Mouse (Mus musculus) G1E (cell line): ENCODE data around the gene Paxx. TPM values are rescaled to one million over a fixed set of nuclear protein-coding genes. Genes with fewer than 3 reads are reported as not detected.

Source experiments
- ATAC-seq: 2 replicates; pipeline ENCODE4 v1.8.0; 2016; ENCODE audit warnings: mild to moderate bottlenecking; ENCODE audit not compliant: insufficient number of reproducible peaks, poor library complexity, low FRiP score, severe bottlenecking; ENCODE audit errors: extremely low read depth
- DNase-seq: peaks from one replicate; pipeline ENCODE4 v3.0.0; 2012; ENCODE audit warnings: low spot score
- H3K27me3 ChIP-seq: 2 replicates; pipeline ENCODE4 v1.6.1; 2012; ENCODE audit warnings: mild to moderate bottlenecking, low read length, inconsistent platforms; ENCODE audit not compliant: insufficient read depth
- H3K36me3 ChIP-seq: replicated peaks from 2 replicates; pipeline ENCODE3; 2012; ENCODE audit warnings: mild to moderate bottlenecking, inconsistent platforms
- H3K4me1 ChIP-seq: 2 replicates; pipeline ENCODE4 v1.6.1; 2012; ENCODE audit warnings: low read depth, low read length, inconsistent platforms, mixed read lengths; ENCODE audit not compliant: insufficient read depth
- H3K4me3 ChIP-seq: 2 replicates; pipeline ENCODE4 v1.5.1; 2012; ENCODE audit warnings: low read depth, mild to moderate bottlenecking, inconsistent platforms, low read length, moderate library complexity, mixed read lengths
- H3K9me3 ChIP-seq: replicated peaks from 2 replicates; pipeline ENCODE4 v1.6.1; 2012; ENCODE audit warnings: inconsistent platforms
- CTCF ChIP-seq: IDR thresholded peaks from 2 replicates; pipeline ENCODE4 v1.5.1; 2012; ENCODE audit warnings: low read depth, low read length, inconsistent platforms, mixed read lengths
- GATA1 ChIP-seq: IDR thresholded peaks from 2 replicates; pipeline ENCODE4 v1.6.1; 2012; ENCODE audit warnings: borderline replicate concordance, low read length, inconsistent platforms, mixed read lengths
- GATA2 ChIP-seq: IDR thresholded peaks from 2 replicates; pipeline ENCODE4 v1.6.1; 2012; ENCODE audit warnings: low read depth, low read length, inconsistent platforms, borderline replicate concordance
- POLR2AphosphoS5 ChIP-seq: IDR thresholded peaks from 2 replicates; pipeline ENCODE4 v1.6.1; 2012; ENCODE audit warnings: low read depth, low read length, inconsistent platforms; ENCODE audit not compliant: insufficient replicate concordance
- TAL1 ChIP-seq: conservative IDR thresholded peaks from 2 replicates; pipeline ENCODE4 v1.6.1; 2012; ENCODE audit warnings: low read depth, low read length, inconsistent platforms, mixed read lengths
- polyA plus RNA-seq: library from polyadenylated mRNA; stranded (reverse); fragments of >175 nt; gene quantifications from 2 replicates; pipeline ENCODE4 v1.2.3, GENCODE M21; 2012
- total RNA-seq, 2 experiments: library from RNA; stranded (forward) in 1 of 2; stranded (reverse) in 1 of 2; fragments of 200-1000 nt in 1 of 2; fragments of >200 nt in 1 of 2; fragmentation: Nextera tagmentation in 1 of 2; gene quantifications; 2 replicates each; pipeline ENCODE4 v1.2.3; 2014 to 2017

The Paxx gene
- total and polyA plus RNA-seq, 3 experiments = 14.2 to 43.4 (median 16.3) TPM

- Histone ChIP-seq H3K36me3 (no peaks in the 10 kb centered on the region), H3K27me3 (peaks cover 75% of the 10 kb centered on the region), H3K4me3 (no peak overlapping the region), H3K4me1 (no peaks in the 10 kb centered on the region), H3K9me3 (no peaks in the 10 kb centered on the region)
- TF ChIP-seq TAL1 = no peak
- TF ChIP-seq GATA2 = no peak
- no peak for TF ChIP-seq CTCF
- no peak for TF ChIP-seq POLR2AphosphoS5
- TF ChIP-seq GATA1 = no peak
- DNase-seq (no peak), ATAC-seq (no peak)
These were observed 11.7 kb upstream of the Paxx start for GRCm38 (mm10) chr2:25472550-25472949.

GRCm38 (mm10) chr2:25469969-25470368 is 9.1 kb upstream of the Paxx start, which contains the start of gene Ptgds:
Ptgds (minus strand) TSS chr2:25470046.
- TF ChIP-seq TAL1 (no peak), POLR2AphosphoS5 (no peak), GATA2 (no peak), GATA1 (no peak)
- H3K27me3 ChIP-seq = peaks cover 61% of the 10 kb centered on the region
- DNase-seq (no peak), ATAC-seq (no peak)
- H3K4me1 ChIP-seq = peaks cover 12% of the 10 kb centered on the region
- no peaks in the 10 kb centered on the region for H3K9me3 ChIP-seq
- H3K36me3 ChIP-seq = no peaks in the 10 kb centered on the region
- H3K4me3 ChIP-seq = no peak within 1 kb of the TSS

- peaks cover 61% of the 10 kb centered on the region for H3K27me3 ChIP-seq
- peaks cover 15% of the 10 kb centered on the region for H3K4me1 ChIP-seq
- no peak for TF ChIP-seq POLR2AphosphoS5
- no peak for TF ChIP-seq TAL1
- TF ChIP-seq CTCF = no peak
- TF ChIP-seq GATA2 = no peak
- no peak for TF ChIP-seq GATA1
- ATAC-seq (no peak), DNase-seq (no peak)
- no peaks in the 10 kb centered on the region for H3K9me3 ChIP-seq
- H3K4me3 ChIP-seq = no peak overlapping the region
- H3K36me3 ChIP-seq = no peaks in the 10 kb centered on the region
These were observed 8.3 kb upstream of the Paxx start for GRCm38 (mm10) chr2:25468962-25469915.

GRCm38 (mm10) chr2:25467606-25468303 is 6.9 kb upstream of the Paxx start:
- H3K4me3 ChIP-seq = no peak overlapping the region
- no peaks in the 10 kb centered on the region for H3K36me3 ChIP-seq
- ATAC-seq = no peak
- no peak for TF ChIP-seq POLR2AphosphoS5
- no peak for TF ChIP-seq CTCF
- TF ChIP-seq TAL1 = no peak
- no peak for TF ChIP-seq GATA2
- TF ChIP-seq GATA1 = no peak
- no peak for DNase-seq
- no peaks in the 10 kb centered on the region for H3K9me3 ChIP-seq
- H3K4me1 ChIP-seq = peaks cover 15% of the 10 kb centered on the region
- H3K27me3 ChIP-seq = peaks cover 47% of the 10 kb centered on the region

- TF ChIP-seq CTCF = no peak
- no peak for TF ChIP-seq POLR2AphosphoS5
- TF ChIP-seq TAL1 = no peak
- no peak for TF ChIP-seq GATA2
- no peak for TF ChIP-seq GATA1
- Histone ChIP-seq H3K4me1 (peaks cover 24% of the 10 kb centered on the region), H3K36me3 (no peaks in the 10 kb centered on the region), H3K4me3 (no peak overlapping the region; the same call in 1 of the 2 replicates), H3K9me3 (no peaks in the 10 kb centered on the region), H3K27me3 (peaks cover 34% of the 10 kb centered on the region)
- peak; percentile 71 for DNase-seq
- no peak for ATAC-seq
These were observed 5.1 kb upstream of the Paxx start for GRCm38 (mm10) chr2:25465816-25466635.
